Mouse (Mus musculus) left cerebral cortex, postnatal 36 days (tissue): ENCODE measurements around the gene Gm17657. TPM values are rescaled to one million over a fixed set of nuclear protein-coding genes. Genes with fewer than 3 reads are reported as not detected.

Experiments used
- microRNA-seq: library from miRNA; unstranded; fragments of <30 nt; microRNA quantifications from one replicate; pipeline ENCODE4 v1.2.0, GENCODE M21; 2022
- total RNA-seq, 2 experiments: library from RNA; stranded (reverse); gene quantifications; 2 replicates each; pipeline ENCODE4 v1.2.3; 2021

Gene Gm17657
- total RNA-seq, 2 experiments from 2014 or later: not detected

Small RNAs within 50 kb of the gene (microRNA-seq; reads per million reads assigned to microRNA genes)
- gene Mir7667: not detected

Other genes with a start within 250 kb of the Gm17657 start
- gene Pi16, start 232.0 kb downstream of the Gm17657 start, total RNA-seq: 1 to 10 TPM; 1.1 to 1.3 TPM
- 100 to 1,000 TPM; 492 to 581 TPM for gene Mtch1, start 201.7 kb downstream of the Gm17657 start, total RNA-seq
- gene Fgd2, start 188.7 kb downstream of the Gm17657 start, total RNA-seq: 1 to 10 TPM; 5.6 to 7.0 TPM
- gene Pim1, start 58.9 kb downstream of the Gm17657 start, total RNA-seq: 1 to 10 TPM; 6.0 to 7.1 TPM
- gene Tbc1d22b, start 147 bp upstream of the Gm17657 start, total RNA-seq: 10 to 100 TPM; 43.2 to 45.2 TPM
- not detected for gene Tmem217, start 2.7 kb upstream of the Gm17657 start, total RNA-seq
- 10 to 100 TPM; 59.2 to 72.7 TPM for gene Rnf8, start 65.2 kb upstream of the Gm17657 start, total RNA-seq
- gene Gm28043, start 65.2 kb upstream of the Gm17657 start, total RNA-seq: 1 to 10 TPM; 3.2 to 5.4 TPM
- gene Cmtr1, start 111.0 kb upstream of the Gm17657 start, total RNA-seq: 100 to 1,000 TPM; 112 to 125 TPM
- 10 to 100 TPM; 15.3 to 22.4 TPM for gene Ccdc167, start 167.4 kb upstream of the Gm17657 start, total RNA-seq